Mouse (Mus musculus): Measurements from ENCODE around the gene Wsb2.
"Not testable (repeated sequence)": the region's sequence is repeated elsewhere in the genome, so short reads cannot be mapped to it uniquely, and the experiment has no call there.

The Wsb2 gene

DNA sequence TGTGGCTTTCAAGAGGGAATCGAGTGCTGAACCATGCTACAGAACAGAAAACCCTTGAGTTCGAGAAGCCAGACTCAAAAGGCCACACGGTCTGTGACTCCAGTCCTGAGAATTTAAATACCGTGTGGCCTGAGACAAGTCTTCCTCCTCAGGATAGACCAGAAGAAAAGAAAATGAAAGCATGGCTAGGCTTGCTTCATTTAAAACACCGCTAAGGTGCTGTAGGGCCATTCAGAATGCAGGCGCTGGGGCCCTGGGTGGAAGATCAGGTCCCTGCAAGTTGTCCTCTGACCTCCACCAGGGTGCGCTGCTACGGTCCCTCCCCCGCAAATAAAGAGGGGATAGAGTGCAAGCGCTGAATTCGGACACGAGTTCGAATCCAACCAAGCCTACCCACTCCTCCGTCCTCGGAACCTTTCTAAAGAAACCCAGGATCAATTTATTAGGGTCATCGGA is 31.2 kb downstream of the Wsb2 start:
- no peak for DNase-seq (ENCODE audit: low read depth, low spot score)

DNA sequence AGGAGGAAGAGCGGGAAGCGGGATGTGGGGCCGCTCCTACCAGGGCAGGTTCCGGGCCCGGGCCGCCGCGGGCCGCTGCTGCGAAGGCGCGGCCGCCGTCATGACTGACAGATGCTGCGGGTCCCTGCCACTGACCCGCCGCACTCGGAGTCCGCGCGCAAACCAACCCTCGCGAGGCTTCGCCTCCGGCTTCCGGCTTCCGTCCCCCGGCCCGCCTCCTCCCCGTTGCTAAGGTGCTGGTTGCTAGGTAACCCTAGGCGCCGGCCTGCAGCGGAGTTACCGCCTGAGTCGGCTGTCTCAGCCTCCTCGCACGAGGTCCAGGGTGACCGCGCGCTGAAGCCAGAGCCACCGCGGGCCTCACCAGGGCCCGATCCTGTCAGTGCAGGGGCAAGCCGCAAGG is 31.8 kb downstream of the Wsb2 start, which contains the start of gene Rfc5:
Rfc5 (minus strand) TSS at position 171 of the 400 bp plus-strand sequence.
- DNase-seq (ENCODE audit: low read depth, low spot score), result peak; percentile 82

DNA sequence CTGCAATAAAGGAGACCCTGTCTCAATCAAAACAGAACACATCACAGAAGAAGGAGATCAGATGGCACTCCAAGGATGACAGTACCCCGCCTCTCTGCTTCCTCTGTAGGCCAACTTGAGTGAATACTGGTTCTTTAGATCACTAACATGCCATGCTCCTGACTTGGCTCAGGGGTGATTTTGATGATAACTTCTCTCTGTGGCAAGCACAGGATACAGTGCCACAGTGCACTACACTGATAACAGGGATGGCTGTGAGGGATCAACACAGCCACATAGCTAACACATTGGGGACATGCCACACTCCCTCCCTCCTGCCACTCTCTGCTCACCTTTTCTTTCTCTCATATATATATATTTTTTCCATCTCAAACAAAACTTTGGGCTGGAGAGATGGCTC is 33.8 kb downstream of the Wsb2 start:
- DNase-seq (ENCODE audit: low read depth, low spot score), result no peak

DNA sequence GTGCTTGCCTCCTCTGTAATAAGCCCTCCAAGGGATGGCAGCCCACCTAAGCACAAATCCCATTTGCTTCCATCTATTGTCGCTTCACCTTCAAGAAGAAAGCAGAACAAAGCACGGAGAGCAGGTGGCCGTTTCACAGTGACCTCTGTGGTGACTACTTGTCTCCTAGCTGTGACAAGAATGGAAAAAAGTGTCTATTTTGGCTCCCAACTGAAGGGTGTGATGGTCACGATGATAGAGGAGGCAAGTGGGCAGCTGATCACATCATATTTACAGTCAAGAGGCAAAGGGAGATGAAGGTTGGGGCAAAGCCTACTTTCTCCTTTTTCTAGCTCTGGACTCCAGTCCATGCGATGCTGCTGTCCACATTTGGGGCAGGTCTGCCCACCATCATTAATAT is 38.7 kb downstream of the Wsb2 start:
- no peak for DNase-seq (ENCODE audit: low read depth, low spot score)

DNA sequence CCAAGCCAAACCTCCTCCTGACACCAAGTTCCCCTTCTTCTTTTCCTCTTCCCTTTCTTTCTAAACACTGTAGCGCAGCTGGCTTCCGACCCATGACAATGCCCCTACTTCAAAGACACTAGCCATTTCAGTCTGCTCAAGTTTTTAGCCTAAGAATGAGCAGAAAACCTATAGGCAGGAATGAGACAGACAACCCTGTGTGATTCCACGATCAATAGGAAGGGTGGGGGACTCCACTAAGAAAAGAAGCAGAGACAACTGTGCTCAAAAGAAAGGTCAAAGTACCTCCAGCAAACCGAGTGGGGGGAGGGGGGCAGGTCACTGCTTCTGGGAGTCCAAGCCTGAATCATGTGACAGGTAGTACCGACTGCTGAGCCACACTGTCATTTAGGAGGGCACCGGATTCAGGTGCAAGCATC is 39.5 kb downstream of the Wsb2 start:
- no peak for DNase-seq (ENCODE audit: low read depth, low spot score)

DNA sequence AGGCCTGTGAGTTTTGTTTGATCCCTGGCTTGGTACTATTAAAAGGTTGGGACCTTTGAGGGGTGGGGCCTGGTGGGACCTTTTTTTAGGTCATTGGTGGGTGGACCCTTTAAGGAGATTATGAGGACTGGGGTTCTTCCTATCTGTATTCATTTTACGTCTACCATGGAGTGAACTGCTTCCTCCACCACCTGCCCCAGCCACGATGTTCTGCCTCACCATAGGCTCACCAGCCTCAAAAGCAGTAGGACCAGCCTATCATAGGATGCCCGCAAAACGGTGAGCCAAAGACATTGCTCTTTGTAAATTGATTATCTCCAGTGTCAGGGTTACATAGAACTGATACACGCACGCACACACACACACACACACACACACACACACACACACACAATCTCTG is 40.3 kb downstream of the Wsb2 start:
- no peak for DNase-seq (ENCODE audit: low read depth, low spot score)

DNA sequence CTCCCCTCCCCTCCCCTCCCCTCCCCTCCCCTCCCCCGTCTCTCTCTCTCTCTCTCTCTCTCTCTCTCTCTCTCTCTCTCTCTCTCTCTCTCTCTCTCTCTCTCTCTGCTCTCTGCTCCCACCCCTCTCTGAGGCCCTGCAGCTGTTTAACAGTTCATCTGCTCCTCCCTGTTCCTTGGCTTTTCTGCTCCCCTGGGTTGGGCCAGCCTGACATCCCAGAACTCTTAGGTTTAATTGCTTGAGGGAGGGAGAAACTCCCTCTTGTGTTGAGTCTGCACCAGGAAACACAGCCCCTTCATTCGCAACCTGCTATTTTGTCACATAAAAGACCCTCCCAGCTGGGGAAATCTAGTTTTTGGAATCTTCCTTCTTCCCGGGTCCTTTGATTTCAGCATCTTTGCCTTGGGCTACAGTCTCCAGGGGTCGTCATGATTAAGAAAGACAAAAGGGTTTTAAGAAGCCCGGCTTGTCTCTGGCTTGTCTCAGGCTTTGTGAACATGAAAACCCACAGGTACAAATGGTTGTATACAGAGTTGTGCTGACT is 41.0 kb downstream of the Wsb2 start:
- DNase-seq (ENCODE audit: low read depth, low spot score), result no peak

DNA sequence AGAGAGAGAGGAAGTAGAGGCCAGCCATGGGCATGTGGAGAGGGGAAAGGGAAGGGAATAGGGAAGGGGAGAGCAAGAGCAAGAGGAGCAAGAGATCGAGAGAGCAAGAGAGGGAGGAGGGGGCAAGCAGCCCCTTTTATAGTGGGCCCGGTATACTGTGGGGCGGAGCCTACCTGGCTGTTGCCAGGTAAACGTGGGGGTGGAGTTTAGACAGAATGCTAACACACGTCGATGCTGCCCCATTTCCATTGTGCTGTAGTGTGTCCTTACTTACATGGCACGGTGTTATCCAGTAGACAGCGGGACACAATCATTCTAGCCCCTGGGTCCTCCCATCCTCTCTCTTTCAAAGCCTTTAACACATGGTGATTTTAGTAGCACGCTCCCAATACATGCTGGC is 42.2 kb downstream of the Wsb2 start:
- no peak for DNase-seq (ENCODE audit: low read depth, low spot score)

DNA sequence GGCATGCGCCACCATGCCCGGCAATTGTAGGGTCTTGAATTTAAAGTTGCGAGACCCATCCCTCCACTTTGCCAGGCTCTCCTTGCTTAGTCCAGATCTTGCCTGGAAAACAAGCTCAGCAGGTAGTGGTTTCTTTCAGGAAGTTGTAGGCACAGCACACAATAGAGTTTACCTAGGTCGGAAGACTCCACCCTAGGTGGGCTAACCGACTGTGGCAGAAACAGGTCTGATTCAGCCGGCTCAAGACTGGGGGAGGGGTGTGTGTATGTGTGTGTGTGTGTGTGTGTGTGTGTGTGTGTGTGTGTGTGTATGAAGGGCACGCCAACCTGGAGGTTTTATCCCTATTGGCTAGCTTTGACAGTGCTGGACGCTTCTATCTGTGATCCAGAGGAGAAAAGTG is 46.5 kb downstream of the Wsb2 start:
- DNase-seq (ENCODE audit: low read depth, low spot score), result no peak

DNA sequence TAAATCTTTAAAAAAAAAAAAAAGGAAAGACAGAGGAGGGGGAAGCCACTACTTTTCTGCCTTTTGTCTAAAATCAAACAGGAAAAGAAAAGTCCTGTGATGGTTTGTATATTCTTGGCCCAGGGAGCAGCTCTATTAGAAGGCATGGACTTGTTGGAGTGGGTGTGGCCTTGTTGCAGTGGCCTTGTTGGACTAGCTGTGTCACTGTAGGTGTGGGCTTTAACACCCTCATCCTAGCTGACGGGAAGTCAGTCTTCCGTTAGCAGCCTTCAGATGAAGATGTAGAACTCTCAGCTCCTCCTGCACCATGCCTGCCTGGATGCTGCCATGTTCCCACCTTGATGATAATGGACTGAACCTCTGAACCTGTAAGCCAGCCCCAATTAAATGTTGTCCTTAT is 47.6 kb downstream of the Wsb2 start:
- DNase-seq (ENCODE audit: low read depth, low spot score), result not testable (repeated sequence)

DNA sequence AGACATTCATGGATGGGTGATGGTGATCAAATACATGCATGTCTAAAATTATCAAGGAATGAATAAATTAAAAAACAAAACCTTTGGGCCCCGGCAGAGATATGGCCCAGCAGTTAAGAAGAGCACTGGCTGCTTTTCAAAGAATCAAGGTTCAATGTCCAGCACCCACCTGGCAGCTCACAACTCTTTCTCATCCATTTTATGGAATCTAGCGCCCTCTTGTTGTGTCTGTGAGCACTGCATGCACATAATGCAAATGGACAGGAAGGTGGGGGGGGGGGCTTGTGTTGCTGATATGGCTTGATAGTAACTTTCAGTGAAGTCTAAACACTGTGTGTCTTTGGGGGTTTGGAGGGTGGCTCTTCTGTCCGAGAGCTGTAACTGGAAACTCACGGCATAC is 51.1 kb downstream of the Wsb2 start:
- no peak for DNase-seq (ENCODE audit: low read depth, low spot score)

DNA sequence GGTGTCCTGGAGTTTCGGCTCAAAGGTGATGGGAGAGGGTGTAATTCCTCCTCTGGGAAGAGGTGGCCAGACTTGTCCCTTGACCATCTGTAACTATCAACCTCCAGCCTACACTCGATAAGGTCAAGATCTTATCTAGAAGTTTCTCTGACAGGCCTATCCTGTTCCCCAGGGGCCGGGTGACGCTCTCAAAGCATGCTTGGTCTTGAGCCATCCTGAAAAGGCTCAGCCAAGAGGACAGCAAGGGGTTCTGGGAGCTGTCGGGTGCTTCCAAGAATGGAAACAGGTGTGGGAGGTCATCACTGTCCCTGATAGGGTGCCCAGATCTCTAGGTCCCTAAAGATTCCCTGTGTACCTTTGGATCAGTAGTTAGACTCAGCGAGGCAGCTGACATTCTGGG is 52.3 kb downstream of the Wsb2 start:
- no peak for DNase-seq (ENCODE audit: low read depth, low spot score)

DNA sequence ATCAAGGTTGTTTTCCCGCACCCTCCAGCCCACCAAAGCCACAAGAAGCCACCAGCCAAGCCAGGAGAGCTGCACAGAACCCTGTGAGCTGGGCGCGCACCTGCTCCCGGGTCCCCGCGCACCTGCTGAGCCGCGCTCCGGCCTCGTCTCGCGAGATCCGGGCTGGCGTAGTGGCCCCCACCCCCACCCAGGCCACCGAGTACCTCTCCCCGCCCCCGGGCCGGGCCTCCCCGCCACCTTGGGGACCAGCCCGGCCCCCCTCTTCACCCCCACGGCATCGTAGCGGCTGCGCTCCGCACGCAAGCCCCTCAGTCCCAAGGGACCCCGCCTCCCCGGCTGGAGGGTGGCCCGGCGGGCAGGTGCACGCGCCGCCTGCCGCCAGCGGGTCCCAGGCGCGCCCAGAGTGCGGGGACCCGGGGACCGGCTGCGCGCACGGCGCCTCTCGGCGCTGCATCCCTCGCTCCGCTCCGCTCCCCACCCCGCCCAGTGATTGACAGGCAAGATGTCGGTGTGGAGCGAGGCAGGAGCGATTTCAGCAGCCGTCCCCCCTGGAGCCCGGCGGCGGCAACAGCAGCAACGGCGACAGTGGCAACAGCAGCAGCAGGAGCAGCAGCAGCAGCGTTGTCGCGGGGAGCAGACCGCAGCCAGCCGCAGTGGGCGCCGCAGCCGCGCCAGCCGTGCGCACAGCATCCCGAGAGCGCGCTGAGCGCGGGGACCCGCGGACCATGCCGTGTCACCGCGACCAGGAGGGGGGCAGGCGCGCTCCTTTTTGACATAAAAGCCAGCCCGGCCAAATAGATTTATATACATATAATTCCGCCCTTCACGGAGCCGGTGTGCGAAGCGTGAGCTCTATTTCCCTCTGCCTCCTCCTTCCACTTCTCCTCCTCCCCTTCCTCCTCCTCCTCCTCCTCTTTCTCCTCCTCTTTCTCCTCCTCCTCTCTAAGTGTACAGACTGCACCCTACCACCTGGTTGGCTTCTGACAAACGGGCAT is 56.7 kb downstream of the Wsb2 start, which contains the start of gene Ksr2:
Ksr2 (plus strand) TSS at position 494 of the 995 bp plus-strand sequence.
- peak; percentile 56 for DNase-seq (ENCODE audit: low read depth, low spot score)

DNA sequence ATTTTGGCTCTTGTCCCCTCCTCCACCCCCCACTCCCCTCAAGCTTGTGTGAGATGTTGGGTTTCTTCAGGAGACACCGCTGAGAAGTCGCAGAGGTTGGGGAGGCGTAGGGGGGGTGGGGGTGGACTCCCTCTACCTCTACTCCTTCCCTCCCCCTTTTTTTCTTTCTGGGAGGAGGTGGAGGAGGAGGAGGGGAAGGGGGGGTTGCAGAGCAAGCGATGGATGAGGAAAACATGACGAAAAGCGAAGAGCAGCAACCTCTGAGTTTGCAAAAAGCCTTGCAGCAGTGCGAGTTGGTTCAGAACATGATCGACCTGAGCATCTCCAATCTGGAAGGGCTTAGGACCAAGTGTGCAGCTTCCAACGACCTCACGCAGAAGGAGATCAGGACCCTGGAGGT is 57.5 kb downstream of the Wsb2 start:
- no peak for DNase-seq (ENCODE audit: low read depth, low spot score)

DNA sequence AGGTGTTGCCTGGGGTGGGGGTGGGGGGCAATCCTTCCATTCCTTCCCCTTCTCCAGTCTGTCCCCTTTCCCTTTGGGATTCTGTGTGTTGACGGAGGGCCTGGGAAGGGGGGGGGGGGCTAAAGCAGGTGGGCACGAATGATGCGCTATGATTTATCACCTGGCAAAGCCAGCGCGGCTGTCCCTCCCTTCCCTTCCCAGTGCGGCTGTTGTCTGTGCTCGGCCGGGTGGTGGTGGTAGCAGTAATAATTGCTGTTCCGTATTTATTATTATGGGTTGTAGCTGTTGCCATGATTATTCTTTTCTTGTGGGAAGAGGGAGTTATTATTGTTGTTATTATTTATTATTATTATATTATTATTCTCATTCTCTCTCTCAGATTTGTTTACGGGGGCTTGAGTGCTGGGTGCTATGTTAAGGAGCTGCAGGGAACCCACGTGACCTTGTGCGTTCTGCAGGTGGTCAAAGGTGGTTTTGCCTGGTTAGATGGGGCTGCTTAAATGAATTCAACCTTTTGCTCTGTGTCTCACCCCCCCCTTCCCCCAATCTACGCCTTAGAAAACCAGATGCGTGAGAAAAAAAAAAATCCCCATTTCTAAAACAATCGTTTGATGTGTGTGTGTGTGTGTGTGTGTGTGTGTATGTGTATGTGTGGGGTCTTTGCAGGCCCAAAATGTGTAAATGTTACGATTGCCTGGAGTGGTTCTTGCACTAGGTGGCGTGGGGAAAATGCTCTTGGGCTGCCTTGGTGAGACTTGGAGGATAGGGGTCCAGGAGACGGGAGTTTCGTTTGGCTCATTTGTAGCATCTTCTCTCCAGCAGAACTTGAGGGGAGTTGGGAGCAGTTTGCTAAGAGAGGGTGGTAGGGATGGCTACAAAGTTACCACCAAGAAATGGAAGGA is 58.2 kb downstream of the Wsb2 start:
- DNase-seq (ENCODE audit: low read depth, low spot score), result no peak

DNA sequence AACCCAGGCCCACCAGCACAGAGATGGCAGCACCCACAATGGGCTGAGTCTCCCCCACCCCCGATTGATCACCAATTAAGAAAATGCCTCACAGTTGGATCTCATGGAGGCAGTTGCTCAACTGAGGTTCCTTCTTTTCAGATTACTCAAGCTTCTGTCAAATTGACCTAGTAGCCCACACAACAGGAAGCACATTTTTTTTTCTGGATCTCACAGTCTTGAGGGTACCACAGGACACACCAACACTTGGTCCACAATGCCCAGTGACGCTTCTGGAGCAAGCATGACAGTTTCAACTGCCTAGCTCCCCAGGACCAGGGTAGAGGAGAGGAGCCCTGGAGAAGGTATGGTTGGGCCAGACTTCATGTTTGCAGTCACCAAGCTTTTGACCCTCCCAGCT is 60.3 kb downstream of the Wsb2 start:
- no peak for DNase-seq (ENCODE audit: low read depth, low spot score)

Data from brain, embryonic 18.5 days (tissue).